Mouse (Mus musculus) T-helper 1 cell (primary cell): ENCODE results near the gene Sycp2l.

Experiments
- in situ Hi-C: fragments of 300-600 bp; cut with MboI, MseI; formaldehyde crosslinking; loops from one replicate; pipeline ENCODE4 v1.15.1; 2025; ENCODE audit warnings: high pct_unique_total_duplicates

The Sycp2l gene

GRCm38 (mm10) chr13:41113940-41114339 lies at the start of gene Sycp2l:
Gene Sycp2l (plus strand): TSS chr13:41114307.
- in situ Hi-C loops, result no loop called here

- in situ Hi-C loops, result no loop called here
Observed at GRCm38 (mm10) chr13:41067618-41068017, 46.5 kb upstream of the Sycp2l start.

GRCm38 (mm10) chr13:41071617-41072016 lies 42.5 kb upstream of the Sycp2l start:
- in situ Hi-C loops, result loop anchor here (10.0 kb wide), 1 partner anchor 227 kb away; no protein-coding TSS in a partner anchor

- in situ Hi-C loops, result loop anchor here (10.0 kb wide), 1 partner anchor 229 kb away; no protein-coding TSS in a partner anchor
Observed at GRCm38 (mm10) chr13:41073819-41074218, 40.3 kb upstream of the Sycp2l start.

- in situ Hi-C loops, result loop anchor here (10.0 kb wide), 1 partner anchor 233 kb away; no protein-coding TSS in a partner anchor
Observed at GRCm38 (mm10) chr13:41077921-41078320, 36.2 kb upstream of the Sycp2l start.

- in situ Hi-C loops, result loop anchor here (10.0 kb wide), 1 partner anchor 234 kb away; no protein-coding TSS in a partner anchor
Observed at GRCm38 (mm10) chr13:41078690-41079420, 35.3 kb upstream of the Sycp2l start.

DNA sequence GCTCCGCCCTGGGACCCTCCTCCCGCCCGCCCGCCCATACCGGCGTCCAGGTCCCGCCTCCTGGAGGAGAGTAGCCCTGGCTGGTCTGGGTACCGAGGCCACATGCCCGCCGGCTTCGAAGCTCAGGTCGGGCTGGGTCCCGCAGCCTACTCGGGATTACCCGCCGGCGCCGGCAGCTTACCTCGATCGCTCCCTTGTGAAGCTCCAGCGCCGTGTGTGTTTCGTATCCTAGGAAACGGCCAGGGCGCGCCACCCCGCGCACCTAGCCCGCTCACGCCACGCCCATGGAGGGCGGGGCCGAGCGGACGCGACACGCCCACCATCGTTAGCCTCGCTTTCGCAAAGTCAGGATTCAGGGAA lies 34.7 kb upstream of the Sycp2l start, which contains the start of gene Mak:
Gene Mak, minus strand, starts transcription at position 286 of the 360 bp plus-strand sequence.
- in situ Hi-C loops, result loop anchor here (10.0 kb wide), 1 partner anchor 235 kb away; no protein-coding TSS in a partner anchor

DNA sequence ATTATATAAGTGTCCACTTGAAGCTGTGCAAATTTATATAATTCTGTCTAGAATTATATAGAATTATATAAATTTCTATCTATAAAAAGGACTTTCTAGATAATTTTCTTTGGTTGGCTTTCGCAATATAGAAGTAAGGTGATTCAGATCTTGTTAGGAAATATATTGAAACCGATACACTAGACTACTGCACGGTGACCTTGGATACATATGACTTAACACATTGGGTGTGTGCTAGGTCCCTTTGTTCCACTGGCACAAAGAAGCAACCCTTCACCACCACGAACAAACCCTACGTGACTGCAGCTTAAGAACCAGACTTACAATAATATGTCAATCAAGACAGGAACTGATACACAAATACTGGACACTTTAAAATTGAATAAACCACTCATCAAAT lies 34.2 kb upstream of the Sycp2l start:
- in situ Hi-C loops, result loop anchor here (5.0 to 10.0 kb wide), 2 partner anchors 167 to 235 kb away; partner anchors contain the start of gene Smim13

DNA sequence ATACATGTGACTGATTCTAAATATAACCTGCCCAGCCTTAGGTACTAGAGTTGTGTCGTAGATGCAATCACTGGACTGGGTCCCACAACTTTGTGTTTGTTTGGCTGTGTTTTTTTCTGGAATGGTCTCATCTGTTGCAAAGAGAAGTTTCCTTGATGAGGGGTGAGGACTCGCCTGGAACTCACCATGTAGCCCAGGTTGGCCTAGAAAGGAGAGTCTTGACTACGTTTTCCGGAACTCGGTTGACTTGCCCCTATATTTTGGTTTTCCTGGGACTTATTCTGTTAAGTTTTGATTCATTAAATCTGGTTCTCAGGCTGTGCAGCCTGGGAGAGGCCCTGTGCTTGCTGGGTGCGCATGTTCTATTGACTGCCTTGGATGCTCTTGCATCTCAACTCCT lies 33.4 kb upstream of the Sycp2l start:
- in situ Hi-C loops, result loop anchor here (5.0 kb wide), 1 partner anchor 167 kb away; the partner anchor contains the start of gene Smim13

GRCm38 (mm10) chr13:41084521-41084920 lies 29.6 kb upstream of the Sycp2l start:
- in situ Hi-C loops, result loop anchor here (5.0 kb wide), 1 partner anchor 163 kb away; the partner anchor contains the start of gene Smim13

GRCm38 (mm10) chr13:41085140-41085539 lies 29.0 kb upstream of the Sycp2l start:
- in situ Hi-C loops, result no loop called here

DNA sequence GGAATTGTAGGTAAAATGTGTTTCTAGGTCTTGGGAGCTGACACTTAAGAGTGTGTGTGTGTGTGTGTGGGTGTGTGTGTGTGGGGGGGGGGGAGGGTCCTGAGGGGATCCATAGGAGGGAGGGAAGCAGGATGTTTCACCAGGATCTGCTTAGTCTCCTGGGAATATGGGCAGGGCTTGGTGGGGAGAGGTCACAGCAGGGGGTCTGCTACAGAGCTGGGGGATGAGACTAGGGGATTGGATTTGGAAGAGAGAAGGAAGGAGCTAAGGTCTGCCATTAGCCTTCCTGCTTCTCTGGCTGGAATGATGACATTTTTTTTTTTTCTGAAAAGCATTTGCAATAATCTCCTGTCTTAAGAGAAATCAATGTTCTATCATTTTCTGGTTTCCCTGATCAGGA lies 25.4 kb upstream of the Sycp2l start:
- in situ Hi-C loops, result no loop called here

DNA sequence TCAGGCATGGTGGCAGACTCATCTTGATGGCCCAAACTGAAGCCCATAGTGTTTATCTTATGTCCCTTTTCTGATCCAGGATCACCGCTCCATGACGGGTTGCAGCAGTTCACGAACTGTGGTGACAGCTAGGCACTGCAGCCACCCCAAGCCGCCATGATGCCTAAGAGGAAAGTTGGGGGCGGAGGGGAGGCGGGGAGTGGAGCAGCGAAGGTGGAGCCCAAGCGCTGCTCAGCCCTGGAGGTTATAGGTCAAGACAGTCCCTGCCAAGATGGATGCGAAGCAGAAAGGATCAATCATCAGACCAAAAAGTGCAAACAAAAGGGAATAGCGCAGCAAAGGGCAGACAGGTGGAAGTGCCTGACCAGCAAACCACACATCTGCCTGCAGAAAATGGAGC lies 22.8 kb upstream of the Sycp2l start:
- in situ Hi-C loops, result no loop called here

DNA sequence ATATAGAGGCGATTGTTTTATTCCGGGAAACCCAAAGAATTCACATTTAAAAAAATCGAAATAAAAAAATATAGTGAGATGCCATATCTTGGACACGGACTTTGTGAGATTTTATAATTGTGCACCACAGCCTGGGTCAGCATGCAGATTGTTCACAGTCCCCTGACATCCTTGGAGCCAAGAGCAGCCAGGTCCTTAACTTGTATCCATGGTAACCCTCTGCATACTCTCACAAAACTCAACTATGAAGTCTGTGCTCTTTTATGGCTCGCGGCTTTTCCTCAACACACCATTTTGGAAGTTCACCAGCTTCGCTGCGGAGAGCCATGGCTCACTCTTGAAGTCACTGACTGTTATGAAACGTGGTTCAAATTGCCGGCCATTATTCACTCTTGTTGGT lies 19.9 kb upstream of the Sycp2l start:
- in situ Hi-C loops, result no loop called here

GRCm38 (mm10) chr13:41097324-41098058 lies 16.6 kb upstream of the Sycp2l start:
- in situ Hi-C loops, result no loop called here

GRCm38 (mm10) chr13:41098325-41098724 lies 15.8 kb upstream of the Sycp2l start:
- in situ Hi-C loops, result no loop called here

DNA sequence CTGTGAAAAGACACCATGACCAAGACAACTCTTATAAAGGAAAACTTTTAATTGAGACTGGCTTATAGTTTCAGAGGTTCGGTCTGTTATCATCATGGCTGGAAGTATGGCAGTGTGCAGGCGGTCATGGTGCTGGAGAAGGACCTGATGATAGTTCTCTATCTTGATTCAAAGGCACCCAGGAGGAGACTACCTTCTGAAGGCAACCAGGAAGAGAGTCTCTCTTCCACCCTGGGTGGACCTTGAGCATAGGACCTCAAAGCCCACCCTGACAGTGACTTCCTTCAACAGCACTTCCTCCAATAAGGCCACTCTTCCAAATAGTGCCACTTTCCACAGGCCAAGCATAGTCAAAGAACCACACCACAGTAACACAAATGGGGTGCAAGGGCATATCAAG lies 14.1 kb upstream of the Sycp2l start:
- in situ Hi-C loops, result no loop called here

GRCm38 (mm10) chr13:41103841-41104525 lies 10.1 kb upstream of the Sycp2l start:
- in situ Hi-C loops, result no loop called here

DNA sequence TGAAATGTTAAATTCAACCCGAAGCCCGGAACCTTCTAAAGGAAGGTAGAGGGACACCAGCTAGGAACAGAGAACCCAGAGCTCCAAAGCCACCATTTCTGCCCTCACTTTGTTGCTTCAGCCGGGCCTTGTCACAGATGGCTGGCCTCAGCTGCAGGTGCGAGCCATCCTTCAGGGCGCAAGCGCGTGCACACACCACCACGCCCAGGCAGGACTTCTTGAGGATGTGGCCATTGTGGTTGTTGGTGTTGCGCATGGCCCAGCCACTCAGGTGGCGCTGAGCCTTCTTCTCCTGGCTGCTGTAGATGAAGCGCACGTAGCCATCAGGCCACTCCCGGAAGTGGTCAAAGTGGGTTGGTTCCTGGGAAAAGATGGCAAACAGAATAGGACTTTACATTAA lies 8.6 kb upstream of the Sycp2l start:
- in situ Hi-C loops, result no loop called here

GRCm38 (mm10) chr13:41110935-41111334 lies 3.2 kb upstream of the Sycp2l start, which contains the start of gene Gcm2:
Gene Gcm2 (minus strand): TSS chr13:41111035.
- in situ Hi-C loops, result no loop called here

DNA sequence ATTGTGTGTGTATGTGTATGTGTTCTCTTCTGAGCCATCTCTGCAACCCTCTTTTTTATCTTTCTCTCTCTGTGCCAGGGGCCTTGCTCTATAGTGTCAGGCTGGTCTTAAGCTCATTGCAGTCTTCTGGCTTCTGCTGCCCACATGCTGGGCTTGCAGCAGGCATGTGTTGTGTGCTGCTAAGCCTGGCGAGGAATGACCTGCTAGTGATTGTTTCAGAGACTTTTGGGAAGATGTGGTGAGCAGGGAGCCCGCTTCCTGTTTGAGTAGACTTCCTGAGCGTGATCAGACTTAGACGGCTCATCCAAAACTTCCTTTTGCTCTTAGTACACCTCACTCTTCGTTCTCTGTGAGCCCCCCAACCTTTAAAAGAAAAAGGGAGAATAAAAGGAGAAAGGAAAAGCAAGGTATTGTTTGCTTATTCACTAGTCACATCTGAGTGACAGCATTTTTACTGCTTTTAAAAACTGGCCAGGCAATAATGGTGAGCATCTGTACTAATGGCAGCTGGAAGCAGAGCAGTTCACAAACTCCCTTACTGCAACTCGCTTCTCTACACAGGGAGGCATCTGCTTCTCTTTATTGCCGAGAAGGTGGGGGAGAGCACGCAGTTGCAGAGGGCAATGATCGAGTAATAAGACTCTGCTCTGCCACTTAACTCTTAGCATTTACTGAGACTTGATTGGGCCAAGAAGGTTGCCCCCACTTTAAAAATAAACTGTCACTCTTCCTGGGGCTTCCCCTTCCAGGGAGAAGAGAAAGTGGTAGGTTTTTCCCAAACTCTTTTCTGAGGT lies 5.2 kb downstream of the Sycp2l start:
- in situ Hi-C loops, result no loop called here
